Mouse (Mus musculus) heart, postnatal 10 days (tissue): ENCODE results near the gene Plb1. TPM values are rescaled to one million over a fixed set of nuclear protein-coding genes. Genes with fewer than 3 reads are reported as not detected.

ENCODE experiments used
- DNase-seq, 2 experiments: peaks; one replicate each; pipeline ENCODE4 v3.0.0; 2021
- intact Hi-C: fragments of 180-260 bp; cut with DNase I; formaldehyde crosslinking; loops from one replicate; pipeline ENCODE4 v1.15.1; 2025
- total RNA-seq, 2 experiments: library from RNA; stranded (reverse); gene quantifications; 2 replicates each; pipeline ENCODE4 v1.2.3; 2021

Gene Plb1
- total RNA-seq, 2 experiments from 2014 or later, result 1.8 to 2.1 TPM

DNA sequence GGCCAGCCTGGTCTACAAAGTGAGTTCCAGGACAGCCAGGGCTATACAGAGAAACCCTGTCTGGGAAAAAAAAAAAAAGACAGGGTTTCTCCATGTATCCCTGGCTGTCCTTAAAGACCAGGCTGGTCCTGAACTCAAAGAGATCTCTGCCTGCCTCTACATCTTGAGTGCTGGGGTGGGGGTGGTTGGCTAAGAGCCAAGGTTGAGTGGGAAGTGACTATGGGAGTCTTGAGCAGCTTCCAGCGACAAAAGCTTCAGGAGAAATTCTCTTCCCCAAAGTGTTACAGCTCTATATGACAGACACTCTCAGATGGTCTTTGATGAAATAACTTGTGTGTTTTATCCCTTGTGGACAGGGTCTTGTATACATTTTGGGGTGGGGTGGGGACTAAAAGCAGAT, 136.9 kb downstream of the Plb1 start:
- intact Hi-C loops, result no loop called here
- DNase-seq, result no peak

- intact Hi-C loops, result no loop called here
- DNase-seq, result no peak
Observed at GRCm38 (mm10) chr5:32371239-32371638, 138.7 kb downstream of the Plb1 start.

- no peak for DNase-seq
- intact Hi-C loops, result no loop called here
Observed at GRCm38 (mm10) chr5:32378546-32378945, 146.0 kb downstream of the Plb1 start.

GRCm38 (mm10) chr5:32388656-32389055, 156.1 kb downstream of the Plb1 start:
- no peak for DNase-seq
- intact Hi-C loops, result no loop called here

DNA sequence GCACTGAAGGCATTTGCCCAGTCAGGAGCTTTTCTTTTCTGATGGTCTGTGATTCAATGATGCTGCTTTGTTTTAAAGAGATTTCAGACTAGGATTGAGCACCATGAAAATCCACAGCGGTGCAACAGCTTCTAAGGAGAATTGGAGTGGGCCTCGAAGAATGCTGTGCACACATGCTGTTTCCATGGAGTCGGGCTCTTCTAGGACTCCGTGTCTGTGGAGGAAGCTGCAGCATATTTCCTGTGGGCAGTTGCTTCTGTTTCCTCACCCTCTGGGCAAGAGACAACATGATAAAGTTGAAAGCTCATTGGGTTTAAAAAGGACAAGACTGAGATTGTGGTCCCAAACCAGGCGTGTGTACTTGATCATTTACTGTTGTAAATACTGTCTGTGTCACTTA, 157.8 kb downstream of the Plb1 start:
- no peak for DNase-seq
- intact Hi-C loops, result no loop called here

DNA sequence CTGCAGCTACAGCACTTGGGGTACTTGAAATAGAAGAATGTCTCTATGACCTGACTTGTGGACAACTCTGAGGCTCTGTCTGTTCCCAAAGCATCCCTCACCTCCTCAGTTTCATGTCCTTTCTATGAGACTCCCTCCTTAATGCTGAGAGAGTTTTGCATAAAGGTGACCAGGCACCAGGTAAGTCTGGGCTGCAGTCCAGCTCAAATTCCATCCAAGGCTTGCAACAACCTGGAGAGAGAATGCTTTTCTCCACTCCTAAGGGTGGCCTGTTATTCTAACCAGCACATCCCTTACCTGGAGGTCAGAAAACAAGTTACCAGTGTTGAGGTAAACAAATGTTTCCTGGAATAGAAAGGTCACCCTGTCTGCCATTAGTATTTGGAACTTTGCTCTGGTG, 159.8 kb downstream of the Plb1 start:
- intact Hi-C loops, result no loop called here
- DNase-seq, result no peak

DNA sequence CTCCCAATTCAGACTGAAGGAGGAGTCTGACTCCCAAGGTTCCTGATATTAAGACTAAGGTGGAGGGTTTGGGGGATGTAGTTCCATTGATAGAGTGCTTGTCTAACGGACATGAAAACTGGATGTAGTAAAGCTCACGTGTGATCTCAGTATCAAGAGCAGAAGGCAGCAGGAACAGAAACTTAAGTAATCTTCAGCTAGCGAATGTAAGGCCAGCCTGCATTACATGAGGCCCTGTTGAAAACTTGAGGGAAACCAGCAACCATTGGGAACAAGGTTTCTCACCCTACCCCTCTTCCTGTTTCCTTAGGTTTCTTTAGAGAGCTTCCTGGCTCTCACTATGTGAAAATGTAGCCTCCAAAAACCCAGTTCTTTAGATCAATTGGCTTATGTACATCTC, 162.1 kb downstream of the Plb1 start:
- intact Hi-C loops, result no loop called here
- DNase-seq, result no peak

DNA sequence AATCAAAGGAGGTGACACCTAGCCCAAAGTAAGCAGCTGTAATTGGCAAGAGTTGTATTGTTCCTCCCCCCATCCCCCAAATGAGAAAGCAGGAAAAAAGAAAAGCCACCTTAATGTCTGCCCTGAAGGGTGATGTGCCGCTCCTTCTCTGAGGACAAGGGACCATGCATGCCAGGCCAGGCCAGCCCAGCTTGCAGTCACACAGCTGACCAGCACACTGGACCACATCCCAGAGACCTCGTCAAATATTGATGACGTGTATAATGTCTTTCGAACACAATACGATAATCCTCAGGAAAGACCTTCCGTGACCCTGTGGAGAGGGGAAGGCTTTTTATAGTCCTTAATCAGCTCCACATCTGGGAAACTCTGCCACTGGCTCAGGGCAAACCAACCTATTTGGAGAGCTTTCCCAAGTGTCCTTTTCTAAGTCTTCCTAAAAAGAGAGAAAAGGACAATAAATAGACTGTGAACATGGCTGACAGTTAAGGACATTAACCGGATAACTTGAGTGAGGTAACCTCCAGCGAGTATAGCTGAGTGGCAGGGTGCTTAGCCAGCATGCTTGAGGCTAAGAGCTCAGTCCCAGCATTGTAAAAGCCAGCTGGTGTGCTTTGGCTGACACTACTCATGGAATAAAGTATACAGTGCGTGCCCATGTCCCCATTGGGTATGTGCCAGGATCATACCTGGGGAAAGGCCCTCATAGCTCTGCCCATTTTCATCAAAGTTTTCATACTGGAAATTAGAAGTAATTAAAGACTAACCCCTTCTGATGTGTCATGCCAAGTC, 162.8 kb downstream of the Plb1 start:
- DNase-seq, result peak in 1 of 2 experiments; percentile 23
- intact Hi-C loops, result loop anchor here (5.0 kb wide), 1 partner anchor 73 kb away; no protein-coding TSS in a partner anchor

DNA sequence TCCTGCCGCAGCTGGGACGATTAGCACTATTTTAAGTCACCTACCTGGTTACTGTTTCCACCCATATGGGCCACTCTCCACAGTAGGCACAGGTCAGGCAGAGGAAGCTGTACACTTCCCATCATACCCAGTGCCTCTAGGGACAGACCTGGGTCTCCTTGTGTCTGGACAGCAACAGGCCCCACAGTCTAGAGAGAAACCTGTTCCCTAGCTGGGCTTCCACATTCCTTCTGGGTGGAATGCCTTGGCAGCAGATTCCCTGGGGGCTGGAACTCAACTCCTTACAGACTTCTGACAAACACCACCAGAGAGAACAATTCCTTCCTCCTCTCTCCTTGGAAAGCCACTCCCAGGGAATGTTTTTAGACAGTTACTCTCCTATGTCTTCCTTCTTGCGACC, 165.2 kb downstream of the Plb1 start:
- DNase-seq, result no peak
- intact Hi-C loops, result loop anchor here (5.0 kb wide), 1 partner anchor 75 kb away; no protein-coding TSS in a partner anchor

- DNase-seq, result no peak
- intact Hi-C loops, result no loop called here
Observed at GRCm38 (mm10) chr5:32400926-32401325, 168.4 kb downstream of the Plb1 start.

- DNase-seq, result no peak
- intact Hi-C loops, result no loop called here
Observed at GRCm38 (mm10) chr5:32403082-32403953, 170.8 kb downstream of the Plb1 start.

DNA sequence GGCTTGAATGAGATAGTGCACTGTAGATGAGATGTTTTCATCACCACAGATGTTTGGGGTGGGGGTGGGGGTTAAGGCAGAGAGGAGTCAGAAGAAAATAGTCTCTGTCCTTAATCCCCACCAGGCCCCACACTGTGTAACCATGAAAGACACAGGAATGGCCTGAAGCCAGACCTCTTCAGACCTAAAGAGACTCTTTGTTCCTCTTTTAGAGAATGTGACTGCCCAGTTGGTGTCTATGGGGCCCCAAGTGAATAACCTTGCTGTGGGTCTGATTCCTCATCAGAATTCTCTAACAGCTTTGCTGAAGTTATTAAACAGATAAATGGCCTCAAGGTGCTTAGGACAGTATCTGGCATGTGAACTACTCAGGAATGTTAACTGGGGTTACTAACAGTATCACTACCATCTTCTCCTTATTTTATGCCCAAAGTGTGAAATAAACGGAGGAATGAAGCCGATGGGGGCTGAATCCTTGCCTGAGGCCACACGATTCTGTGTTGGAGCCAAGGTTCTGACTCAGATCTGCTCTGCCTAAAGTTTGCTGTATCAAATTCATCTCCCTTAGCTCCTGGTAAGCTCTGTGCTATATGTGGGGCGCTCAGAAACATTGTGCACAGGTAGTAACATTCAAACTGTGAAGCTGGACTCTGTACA, 172.8 kb downstream of the Plb1 start:
- intact Hi-C loops, result no loop called here
- DNase-seq, result no peak

DNA sequence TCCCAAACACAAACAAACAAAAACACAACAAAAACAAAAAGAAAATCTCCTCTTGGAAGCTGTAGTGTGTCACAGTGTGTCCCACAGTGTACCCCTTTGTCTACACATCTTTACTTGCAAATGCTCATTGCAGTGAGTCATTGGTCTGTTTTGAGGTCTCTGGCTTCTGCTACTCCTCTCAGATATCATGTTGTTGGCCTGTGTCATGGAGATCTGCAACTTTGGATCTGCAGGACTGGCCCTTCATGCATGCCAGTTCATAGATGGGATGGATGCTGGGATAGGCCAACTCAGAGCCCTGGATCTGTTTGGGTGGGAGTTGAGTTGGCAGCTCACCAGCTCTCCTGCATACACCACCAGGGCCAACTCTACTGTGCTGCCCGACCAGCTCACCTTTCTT, 176.3 kb downstream of the Plb1 start:
- intact Hi-C loops, result no loop called here
- no peak for DNase-seq

- intact Hi-C loops, result loop anchor here (5.0 kb wide), 1 partner anchor 72 kb away; no protein-coding TSS in a partner anchor
- no peak for DNase-seq
Observed at GRCm38 (mm10) chr5:32409747-32410146, 177.2 kb downstream of the Plb1 start.

DNA sequence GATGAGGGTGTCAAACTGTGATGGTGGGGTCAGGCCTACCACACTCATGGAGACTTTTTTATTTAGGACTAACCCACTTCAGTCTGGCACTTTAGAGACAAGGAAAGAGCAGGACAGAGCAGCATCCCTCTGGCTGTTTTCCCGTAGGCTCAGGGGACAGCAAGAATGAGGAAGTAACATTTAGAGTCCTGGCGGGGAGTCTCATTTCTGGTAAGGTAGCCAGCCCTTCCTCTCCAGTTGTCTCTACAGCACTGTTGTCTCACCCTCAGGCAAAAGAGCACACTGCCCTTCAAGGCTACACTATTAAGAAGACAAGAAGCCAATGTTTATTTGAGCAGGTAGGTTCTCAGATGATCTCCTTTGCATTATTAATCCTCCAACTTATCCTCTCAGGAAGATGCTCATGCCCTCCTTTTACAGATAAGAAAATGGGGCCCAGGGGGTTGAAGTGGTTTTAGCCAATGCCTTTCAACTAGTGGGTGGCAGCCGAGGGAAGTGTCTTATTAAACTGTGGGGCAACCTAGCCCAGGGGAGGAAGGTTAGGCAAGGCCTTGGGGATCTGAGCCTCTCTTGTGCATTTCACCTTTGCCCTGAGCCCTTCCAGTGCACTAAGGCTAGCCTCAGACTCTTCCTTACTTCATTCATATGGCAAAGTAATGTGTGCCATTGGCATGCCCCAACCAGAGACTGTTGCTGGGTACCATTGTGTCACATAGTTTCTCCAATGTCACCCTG, 178.6 kb downstream of the Plb1 start:
- intact Hi-C loops, result loop anchor here (5.0 kb wide), 1 partner anchor 74 kb away; no protein-coding TSS in a partner anchor
- no peak for DNase-seq

- intact Hi-C loops, result loop anchor here (5.0 kb wide), 1 partner anchor 75 kb away; no protein-coding TSS in a partner anchor
- DNase-seq, result peak; percentile 36 to 62
Observed at GRCm38 (mm10) chr5:32412186-32412950, 179.9 kb downstream of the Plb1 start.

DNA sequence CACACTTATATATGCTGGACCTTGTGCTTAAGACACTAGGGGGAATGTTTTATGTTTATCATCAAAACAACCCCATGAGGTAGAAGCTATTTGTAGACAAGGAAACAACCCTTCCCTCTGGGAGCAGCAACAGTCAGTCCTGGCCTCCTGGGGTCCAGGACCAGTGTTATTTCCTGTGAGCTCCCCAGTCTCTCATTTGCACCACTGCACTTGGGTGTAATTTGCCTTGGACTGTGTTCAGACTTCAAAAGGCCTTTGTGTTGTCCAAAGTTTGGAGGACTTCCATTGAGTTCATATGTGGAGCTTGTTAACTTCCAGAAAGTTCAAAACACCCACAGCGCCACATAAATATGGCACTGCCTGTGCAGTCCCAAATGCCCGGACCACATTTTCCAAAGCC, 180.6 kb downstream of the Plb1 start:
- peak; percentile 42 to 59 for DNase-seq
- intact Hi-C loops, result loop anchor here (5.0 kb wide), 1 partner anchor 76 kb away; no protein-coding TSS in a partner anchor

DNA sequence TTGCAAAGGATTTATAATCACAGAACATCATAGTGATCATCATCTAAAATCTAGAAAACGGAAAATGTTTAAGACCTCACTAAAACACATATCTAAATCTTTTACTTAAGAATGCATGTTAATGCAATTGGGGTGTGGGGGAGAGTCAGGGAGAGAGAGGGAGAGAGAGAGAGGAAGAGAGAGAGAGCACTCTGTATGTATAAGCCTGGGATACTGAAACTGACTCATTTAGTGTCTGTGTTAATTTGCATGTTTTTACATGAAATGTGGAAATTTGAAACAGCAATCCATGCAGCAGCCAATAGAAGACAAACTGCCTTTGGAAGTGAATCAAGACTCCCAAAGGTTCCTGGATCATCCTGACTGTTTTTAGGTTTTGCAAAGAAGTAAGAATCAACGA, 181.1 kb downstream of the Plb1 start:
- intact Hi-C loops, result loop anchor here (5.0 kb wide), 1 partner anchor 76 kb away; no protein-coding TSS in a partner anchor
- no peak for DNase-seq

- intact Hi-C loops, result loop anchor here (1.0 to 5.0 kb wide), 3 partner anchors 45 to 77 kb away; no protein-coding TSS in a partner anchor
- peak; percentile 59 to 68 for DNase-seq
Observed at GRCm38 (mm10) chr5:32414461-32414985, 182.0 kb downstream of the Plb1 start.
